Mouse (Mus musculus) olfactory bulb, adult 2 months (tissue): ENCODE results near the gene Aox2.

Experiments used
- CTCF ChIP-seq: fragments of 200-500 bp; IDR thresholded peaks from 2 replicates; pipeline ENCODE4 v1.5.1; 2012; ENCODE audit warnings: low read depth, mild to moderate bottlenecking, low read length, moderate library complexity; ENCODE audit not compliant: insufficient read depth
- POLR2A ChIP-seq: fragments of 200-500 bp; IDR thresholded peaks from 2 replicates; pipeline ENCODE4 v1.6.1; 2012; ENCODE audit warnings: mild to moderate bottlenecking, low read depth, low read length, moderate library complexity; ENCODE audit not compliant: insufficient read depth

GRCm38 (mm10) chr1:58228916-58229315, 49.2 kb upstream of the Aox2 start:
- TF ChIP-seq CTCF (no peak), POLR2A (no peak)
